Mouse (Mus musculus): ENCODE measurements at regions not wholly inside any gene's neighbourhood (a gene's known extent, or its start where the extent isn't known, plus 50 kb on each side); places are given as distances from the start of the nearest gene placed in this dataset.

DNA sequence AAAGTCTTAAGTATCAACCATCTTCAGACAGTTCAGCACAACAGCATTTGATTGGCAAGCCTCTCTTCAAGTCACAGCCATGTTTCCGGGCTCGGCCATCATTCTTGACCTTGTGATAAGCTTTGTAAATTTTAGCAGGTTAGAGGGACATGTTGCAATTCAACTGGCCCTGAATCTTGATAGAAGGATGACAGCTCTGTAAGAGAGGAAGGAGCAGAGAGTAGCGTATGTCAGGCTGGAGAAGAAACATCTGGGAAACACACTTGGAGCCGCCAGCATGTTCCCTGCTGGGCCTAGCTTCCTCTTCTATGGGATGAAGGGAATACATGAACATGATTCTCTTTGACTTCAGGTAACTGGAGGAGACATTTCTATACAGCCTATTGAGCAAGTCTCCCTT is 115.2 kb upstream of the Rgma start:
- TF ChIP-seq CTCF (IDR thresholded peaks at IDR 0.05; ENCODE audit: low read depth, low read length) (no peak), POLR2A (IDR thresholded peaks at IDR 0.05; ENCODE audit: borderline replicate concordance, low read depth, low read length) (no peak)
